Mouse (Mus musculus): ENCODE measurements at regions not wholly inside any gene's neighbourhood (a gene's known extent, or its start where the extent isn't known, plus 50 kb on each side); places are given as distances from the start of the nearest gene placed in this dataset.

DNA sequence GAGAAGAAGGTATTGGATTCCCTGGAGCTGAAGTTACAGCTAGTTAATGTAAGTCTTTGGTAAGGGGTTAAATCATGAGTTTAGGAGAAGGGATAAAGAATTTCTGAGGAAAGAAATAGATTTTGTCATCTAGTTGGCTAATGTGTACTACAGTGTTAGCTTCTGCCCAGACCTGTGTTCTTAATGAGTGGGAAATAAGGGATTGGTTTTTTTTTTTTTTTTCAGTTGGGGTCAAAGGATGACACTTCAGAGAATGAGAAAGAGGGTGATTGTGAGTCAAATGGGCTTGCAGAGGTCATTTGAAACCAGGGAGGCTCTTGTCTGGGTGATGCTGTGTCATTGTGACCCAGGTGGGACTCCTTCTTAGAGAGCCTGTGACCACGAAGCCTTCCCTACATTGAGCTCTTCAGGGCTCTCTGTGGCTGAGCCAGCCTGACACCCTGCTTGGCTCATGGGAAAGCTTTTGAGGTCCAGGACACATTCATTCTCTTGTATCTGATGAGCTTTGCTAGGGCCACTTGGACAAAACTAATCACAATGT lies 246.1 kb downstream of the Rplp1 start:
- H3K9me3 ChIP-seq (ENCODE audit: control insufficient read depth, low read length): no peaks in the 10 kb centered on the region
- H3K36me3 ChIP-seq (ENCODE audit: control insufficient read depth, insufficient read depth, low read length): no peaks in the 10 kb centered on the region
- DNase-seq (ENCODE audit: low spot score) (no peak), ATAC-seq (ENCODE audit: low FRiP score, low read depth) (no peak)
- TF ChIP-seq POLR2A (IDR thresholded peaks at IDR 0.05; ENCODE audit: borderline replicate concordance, extremely low read depth, insufficient read depth, insufficient read length): no peak
- H3K27me3 ChIP-seq (ENCODE audit: control insufficient read depth, insufficient read depth, low read length): no peaks in the 10 kb centered on the region
- WGBS: 85% methylated on average over 1 of the region's 1 CpGs
- H3K27ac ChIP-seq (replicated peaks; ENCODE audit: low read depth, low read length): no peak overlapping the region
- no peak overlapping the region for H3K4me3 ChIP-seq (replicated peaks; ENCODE audit: low read length)
- H3K9ac ChIP-seq (ENCODE audit: low read depth, low read length, severe bottlenecking): no peak overlapping the region
- H3K4me2 ChIP-seq (replicated peaks; ENCODE audit: low read depth, low read length, severe bottlenecking): no peak overlapping the region
- H3K4me1 ChIP-seq (ENCODE audit: control insufficient read depth, insufficient read depth, low read length): peaks cover 4% of the 10 kb centered on the region; the same call in 1 of the 2 replicates

DNA sequence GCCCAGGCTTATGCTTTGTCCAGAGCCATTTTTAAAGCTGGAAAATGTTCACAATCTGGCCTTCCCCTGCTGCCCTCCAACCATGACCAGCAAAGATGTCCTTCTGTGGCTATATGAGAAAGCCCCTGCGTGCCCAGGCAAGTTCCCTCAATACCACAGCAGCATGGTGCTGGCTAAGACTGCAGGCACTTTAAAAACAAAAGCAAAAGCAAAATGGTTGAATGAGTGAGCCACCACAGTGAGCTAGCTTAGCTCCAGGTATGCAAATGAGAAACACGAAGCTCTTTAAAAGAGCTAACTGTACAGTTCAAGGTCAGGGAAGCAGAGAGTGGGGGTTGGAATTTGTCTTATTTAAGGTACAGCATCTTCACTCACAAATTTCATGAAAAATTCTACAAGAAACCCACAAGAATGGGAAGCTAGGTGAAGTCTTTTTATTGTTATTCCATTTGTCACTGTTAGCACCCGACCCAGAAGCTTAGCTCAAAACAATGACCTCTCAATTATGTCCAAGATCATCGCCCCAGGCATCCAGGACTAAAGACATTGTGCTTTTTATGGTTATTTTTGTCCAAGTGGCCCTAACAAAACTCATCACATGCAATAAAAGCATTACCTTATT lies 246.8 kb downstream of the Rplp1 start:
- WGBS: 76% methylated on average over 4 of the region's 4 CpGs
- H3K9ac ChIP-seq (ENCODE audit: low read depth, low read length, severe bottlenecking): no peak overlapping the region
- no peak for TF ChIP-seq POLR2A (IDR thresholded peaks at IDR 0.05; ENCODE audit: borderline replicate concordance, extremely low read depth, insufficient read depth, insufficient read length)
- no peak overlapping the region for H3K27ac ChIP-seq (replicated peaks; ENCODE audit: low read depth, low read length)
- ATAC-seq (ENCODE audit: low FRiP score, low read depth): no peak
- H3K36me3 ChIP-seq (ENCODE audit: control insufficient read depth, insufficient read depth, low read length): no peaks in the 10 kb centered on the region
- no peaks in the 10 kb centered on the region for H3K4me1 ChIP-seq (ENCODE audit: control insufficient read depth, insufficient read depth, low read length)
- no peaks in the 10 kb centered on the region for H3K9me3 ChIP-seq (ENCODE audit: control insufficient read depth, low read length)
- no peaks in the 10 kb centered on the region for H3K27me3 ChIP-seq (ENCODE audit: control insufficient read depth, insufficient read depth, low read length)
- no peak overlapping the region for H3K4me2 ChIP-seq (replicated peaks; ENCODE audit: low read depth, low read length, severe bottlenecking)
- no peak for DNase-seq (ENCODE audit: low spot score)
- H3K4me3 ChIP-seq (replicated peaks; ENCODE audit: low read length): no peak overlapping the region

DNA sequence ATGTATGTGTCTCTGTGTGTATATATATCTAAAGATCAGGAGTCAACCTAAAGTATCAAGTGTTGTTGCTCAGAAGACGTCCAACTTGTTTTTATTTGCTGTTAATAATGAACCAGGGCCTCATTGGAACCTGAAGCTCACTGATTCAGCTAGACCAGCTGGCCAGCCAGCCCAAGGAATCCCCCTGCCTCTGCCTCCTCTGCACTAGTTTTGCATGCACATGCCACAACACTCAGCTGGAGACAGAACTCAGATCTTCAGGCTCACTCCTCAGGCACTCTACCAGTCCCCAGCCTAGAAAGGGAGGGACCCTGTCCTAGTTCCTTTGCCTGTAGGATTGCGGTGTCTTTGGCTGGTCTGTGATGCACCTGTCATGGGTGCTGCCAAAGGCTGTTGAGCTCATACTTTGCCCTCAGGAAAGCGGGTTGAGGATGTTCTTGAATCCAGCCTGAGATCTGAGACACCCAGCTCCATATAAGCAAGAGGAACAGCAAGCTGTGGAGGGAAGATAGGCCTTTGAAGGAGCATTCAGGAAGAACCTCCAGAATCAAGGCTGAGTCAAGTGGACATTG lies 247.5 kb downstream of the Rplp1 start:
- H3K4me3 ChIP-seq (replicated peaks; ENCODE audit: low read length): no peak overlapping the region
- WGBS: 78% methylated on average over 3 of the region's 3 CpGs
- H3K9me3 ChIP-seq (ENCODE audit: control insufficient read depth, low read length): no peaks in the 10 kb centered on the region
- no peak for TF ChIP-seq POLR2A (IDR thresholded peaks at IDR 0.05; ENCODE audit: borderline replicate concordance, extremely low read depth, insufficient read depth, insufficient read length)
- no peaks in the 10 kb centered on the region for H3K4me1 ChIP-seq (ENCODE audit: control insufficient read depth, insufficient read depth, low read length)
- no peaks in the 10 kb centered on the region for H3K36me3 ChIP-seq (ENCODE audit: control insufficient read depth, insufficient read depth, low read length)
- DNase-seq (ENCODE audit: low spot score) (no peak), ATAC-seq (ENCODE audit: low FRiP score, low read depth) (no peak)
- no peaks in the 10 kb centered on the region for H3K27me3 ChIP-seq (ENCODE audit: control insufficient read depth, insufficient read depth, low read length)
- H3K4me2 ChIP-seq (replicated peaks; ENCODE audit: low read depth, low read length, severe bottlenecking): no peak overlapping the region
- no peak overlapping the region for H3K9ac ChIP-seq (ENCODE audit: low read depth, low read length, severe bottlenecking)
- no peak overlapping the region for H3K27ac ChIP-seq (replicated peaks; ENCODE audit: low read depth, low read length)

DNA sequence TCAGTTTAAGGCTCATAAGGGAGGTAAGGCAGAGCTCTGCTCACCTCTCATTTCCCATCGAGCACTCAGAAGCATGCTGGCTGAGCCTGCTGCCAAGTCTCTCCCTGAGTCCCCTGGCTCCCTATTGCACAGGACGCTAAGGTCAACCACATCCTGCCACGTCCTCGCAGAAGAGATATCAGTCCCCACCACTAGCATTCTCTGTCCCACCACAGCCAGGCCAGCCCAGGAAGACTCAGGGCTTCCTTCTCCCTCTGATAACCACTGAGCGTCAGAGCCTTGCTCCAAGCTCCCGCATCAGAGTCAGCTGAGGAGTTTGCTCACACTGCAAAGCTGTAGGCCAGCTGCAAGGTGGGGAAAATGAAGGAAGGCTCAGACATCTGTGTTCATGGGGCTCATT lies 248.2 kb downstream of the Rplp1 start:
- H3K27ac ChIP-seq (replicated peaks; ENCODE audit: low read depth, low read length): no peak overlapping the region
- TF ChIP-seq POLR2A (IDR thresholded peaks at IDR 0.05; ENCODE audit: borderline replicate concordance, extremely low read depth, insufficient read depth, insufficient read length): no peak
- H3K4me3 ChIP-seq (replicated peaks; ENCODE audit: low read length): no peak overlapping the region

DNA sequence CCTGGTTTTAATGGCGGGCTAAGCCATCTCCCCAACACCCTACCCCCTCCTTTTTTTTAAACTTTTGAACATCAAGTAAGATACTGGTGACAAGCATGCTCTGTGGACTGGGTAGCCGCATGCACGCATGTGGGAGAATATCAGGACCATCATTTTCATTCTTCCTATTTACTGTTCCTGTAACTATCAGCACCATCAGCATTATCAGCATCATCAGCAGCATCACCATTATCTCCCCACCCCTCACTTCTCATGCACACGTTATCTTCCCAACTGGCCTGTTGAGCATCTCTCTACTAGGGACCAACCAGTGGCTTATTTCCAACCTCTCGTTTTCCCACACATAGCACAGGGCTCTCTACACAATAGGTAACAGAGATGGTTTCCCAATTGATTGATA lies 249.1 kb downstream of the Rplp1 start:
- H3K9ac ChIP-seq (ENCODE audit: low read depth, low read length, severe bottlenecking): no peak overlapping the region
- no peak for TF ChIP-seq POLR2A (IDR thresholded peaks at IDR 0.05; ENCODE audit: borderline replicate concordance, extremely low read depth, insufficient read depth, insufficient read length)
- WGBS: 93% methylated on average over 5 of the region's 5 CpGs
- no peak overlapping the region for H3K4me3 ChIP-seq (replicated peaks; ENCODE audit: low read length)
- no peaks in the 10 kb centered on the region for H3K27me3 ChIP-seq (ENCODE audit: control insufficient read depth, insufficient read depth, low read length)
- no peaks in the 10 kb centered on the region for H3K4me1 ChIP-seq (ENCODE audit: control insufficient read depth, insufficient read depth, low read length)
- no peak overlapping the region for H3K4me2 ChIP-seq (replicated peaks; ENCODE audit: low read depth, low read length, severe bottlenecking)
- H3K27ac ChIP-seq (replicated peaks; ENCODE audit: low read depth, low read length): no peak overlapping the region
- no peaks in the 10 kb centered on the region for H3K36me3 ChIP-seq (ENCODE audit: control insufficient read depth, insufficient read depth, low read length)
- H3K9me3 ChIP-seq (ENCODE audit: control insufficient read depth, low read length): no peaks in the 10 kb centered on the region
- no peak for DNase-seq (ENCODE audit: low spot score)
- no peak for ATAC-seq (ENCODE audit: low FRiP score, low read depth)

More for the DNA sequence above, 248.2 kb downstream of the Rplp1 start:
- Histone ChIP-seq H3K36me3 (ENCODE audit: control insufficient read depth, insufficient read depth, low read length) (no peaks in the 10 kb centered on the region), H3K4me2 (replicated peaks; ENCODE audit: low read depth, low read length, severe bottlenecking) (no peak overlapping the region), H3K9me3 (ENCODE audit: control insufficient read depth, low read length) (no peaks in the 10 kb centered on the region), H3K4me1 (ENCODE audit: control insufficient read depth, insufficient read depth, low read length) (no peaks in the 10 kb centered on the region), H3K9ac (ENCODE audit: low read depth, low read length, severe bottlenecking) (no peak overlapping the region), H3K27me3 (ENCODE audit: control insufficient read depth, insufficient read depth, low read length) (no peaks in the 10 kb centered on the region)
- DNase-seq (ENCODE audit: low spot score) (no peak), ATAC-seq (ENCODE audit: low FRiP score, low read depth) (no peak)
- 74% methylated on average over 6 of the region's 6 CpGs for WGBS

All from limb, embryonic 14.5 days (tissue).